Mouse (Mus musculus) testis, adult 2 months (tissue): Measurements from ENCODE around the gene Papss1. TPM values are rescaled to one million over a fixed set of nuclear protein-coding genes. Genes with fewer than 3 reads are reported as not detected.
"Not testable (repeated sequence)": the region's sequence is repeated elsewhere in the genome, so short reads cannot be mapped to it uniquely, and the experiment has no call there.

Experiments used
- H3K27ac ChIP-seq: fragments of 200-500 bp; 2 replicates; pipeline ENCODE4 v1.5.1; 2012; ENCODE audit warnings: low read depth, low read length; ENCODE audit not compliant: control insufficient read depth, insufficient read depth
- H3K27me3 ChIP-seq: fragments of 200-500 bp; 2 replicates; pipeline ENCODE4 v1.6.1; 2012; ENCODE audit warnings: mild to moderate bottlenecking, low read length, moderate library complexity; ENCODE audit not compliant: control insufficient read depth, insufficient read depth
- H3K36me3 ChIP-seq: fragments of 200-500 bp; 2 replicates; pipeline ENCODE4 v1.6.1; 2012; ENCODE audit warnings: mild to moderate bottlenecking, low read length; ENCODE audit not compliant: control insufficient read depth, insufficient read depth
- H3K4me1 ChIP-seq: fragments of 200-500 bp; 2 replicates; pipeline ENCODE4 v1.6.1; 2012; ENCODE audit warnings: low read length; ENCODE audit not compliant: control insufficient read depth, insufficient read depth
- H3K4me3 ChIP-seq: fragments of 200-500 bp; 2 replicates; pipeline ENCODE4 v1.5.1; 2012; ENCODE audit warnings: low read depth, mild to moderate bottlenecking, low read length, moderate library complexity, mixed read lengths; ENCODE audit not compliant: control insufficient read depth
- CTCF ChIP-seq: fragments of 200-500 bp; IDR thresholded peaks from 2 replicates; pipeline ENCODE4 v1.5.1; 2012; ENCODE audit warnings: low read depth, mild to moderate bottlenecking, inconsistent platforms, low read length, moderate library complexity; ENCODE audit not compliant: control insufficient read depth, insufficient read depth, insufficient replicate concordance
- POLR2A ChIP-seq: fragments of 200-500 bp; IDR thresholded peaks from 2 replicates; pipeline ENCODE4 v1.6.1; 2012; ENCODE audit warnings: low read depth, mild to moderate bottlenecking, inconsistent platforms, low read length, moderate library complexity; ENCODE audit not compliant: control insufficient read depth
- polyA plus RNA-seq: library from polyadenylated mRNA; depleted of rRNA; stranded (reverse); fragments of >200 nt; gene quantifications from 2 replicates; pipeline ENCODE4 v1.2.3, GENCODE M21; 2012

The Papss1 gene
- polyA plus RNA-seq, 1 experiment = 5.7 TPM

DNA sequence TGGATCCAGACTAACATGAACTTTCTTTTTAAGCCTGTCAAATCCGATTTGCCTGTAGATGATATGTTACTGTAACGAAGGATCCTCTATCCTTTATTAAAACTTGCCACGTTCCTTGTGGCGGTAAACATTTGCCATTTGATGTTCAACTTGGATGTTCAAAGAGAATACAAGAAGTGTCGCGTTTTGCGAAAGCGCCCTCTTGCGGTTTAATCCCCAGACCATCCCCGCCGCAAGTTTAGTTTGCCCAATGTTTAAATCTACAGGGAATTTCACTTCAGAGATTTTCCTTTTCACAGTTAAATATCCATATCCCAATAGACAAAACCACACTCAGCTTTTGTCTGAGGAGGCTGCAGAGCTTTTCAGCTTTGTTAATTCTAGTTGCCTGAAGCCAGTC lies 39.8 kb upstream of the Papss1 start:
- Histone ChIP-seq H3K4me1 (no peaks in the 10 kb centered on the region), H3K27ac (no peak overlapping the region), H3K4me3 (no peak overlapping the region), H3K27me3 (no peaks in the 10 kb centered on the region), H3K36me3 (no peaks in the 10 kb centered on the region)
- TF ChIP-seq CTCF = 0 out of 2 replicates have a peak, but pooled peaks have one; percentile 25
- no peak for TF ChIP-seq POLR2A

DNA sequence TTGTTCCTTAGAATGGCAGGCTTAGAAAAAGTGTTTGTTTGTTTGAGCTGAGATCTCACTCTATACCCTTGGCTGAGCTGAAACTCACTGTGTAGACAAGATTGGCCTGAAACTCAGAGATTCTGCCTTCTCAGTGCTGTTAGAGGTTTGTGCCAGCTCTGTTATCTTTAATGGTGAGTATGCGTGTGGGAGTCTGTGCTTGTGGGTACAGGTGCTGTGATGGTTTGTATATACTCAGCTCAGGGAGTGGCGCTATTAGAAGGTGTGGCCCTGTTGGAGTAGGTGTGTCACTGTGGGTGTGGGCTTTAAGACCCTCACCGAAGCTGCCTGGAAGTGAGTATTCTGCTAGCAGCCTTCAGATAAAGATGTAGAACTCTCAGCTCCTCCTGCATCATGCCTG lies 39.3 kb upstream of the Papss1 start:
- Histone ChIP-seq H3K36me3 (no peaks in the 10 kb centered on the region), H3K4me1 (no peaks in the 10 kb centered on the region), H3K27ac (no peak overlapping the region), H3K27me3 (no peaks in the 10 kb centered on the region), H3K4me3 (no peak overlapping the region)
- no peak for TF ChIP-seq CTCF
- TF ChIP-seq POLR2A = no peak

DNA sequence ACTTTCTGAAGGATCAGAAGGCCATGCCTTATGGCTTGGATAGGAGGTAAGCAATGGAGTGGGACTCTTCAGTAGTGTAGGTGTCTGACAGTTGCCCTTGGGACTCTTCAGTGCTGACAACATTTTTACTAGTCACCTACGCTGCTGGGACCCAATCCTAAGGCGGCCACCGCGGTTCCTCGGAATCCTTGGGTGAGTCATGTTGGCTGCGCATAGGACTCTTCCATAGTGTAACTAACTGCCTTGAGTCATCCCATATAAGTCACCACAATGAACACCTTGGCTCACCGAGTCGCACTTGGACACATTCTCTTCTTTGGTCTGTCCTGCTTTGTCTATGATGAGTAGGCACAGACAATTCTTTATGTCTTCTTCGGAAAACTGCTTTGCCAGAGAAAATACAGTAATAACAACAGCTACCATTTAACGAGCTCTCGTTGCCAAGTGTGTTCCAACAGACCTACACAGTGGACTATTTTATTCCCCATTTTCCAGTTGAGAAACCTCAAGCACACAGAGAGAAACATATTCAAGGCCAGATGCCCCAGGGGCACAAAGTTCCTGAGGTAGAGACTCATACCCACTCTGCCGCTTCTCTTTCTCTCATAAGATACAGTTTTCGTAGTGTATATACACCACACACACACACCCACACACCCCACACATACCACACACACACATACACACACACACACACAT lies 23.2 kb upstream of the Papss1 start:
- Histone ChIP-seq H3K36me3 (no peaks in the 10 kb centered on the region), H3K4me3 (no peak overlapping the region), H3K27ac (no peak overlapping the region), H3K4me1 (peaks cover 4% of the 10 kb centered on the region), H3K27me3 (no peaks in the 10 kb centered on the region)
- TF ChIP-seq POLR2A (no peak), CTCF (no peak)

DNA sequence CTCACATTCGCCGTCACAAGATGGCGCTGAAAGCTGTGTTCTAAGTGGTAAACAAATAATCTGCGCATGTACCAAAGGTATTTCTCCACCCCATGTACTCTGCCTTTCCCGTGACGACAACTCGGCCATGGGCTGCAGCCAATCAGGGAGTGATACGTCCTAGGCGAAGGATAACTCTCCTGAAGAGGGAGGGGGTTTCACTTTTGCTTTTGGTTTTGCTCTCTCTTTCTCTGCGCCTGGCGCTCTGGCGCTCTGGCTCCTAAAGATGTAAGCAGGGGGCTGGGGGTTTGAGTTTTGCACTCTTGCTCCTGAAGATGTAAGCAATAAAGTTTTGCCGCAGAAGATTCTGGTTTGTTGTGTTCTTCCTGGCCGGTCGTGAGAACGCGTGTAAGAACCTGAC lies 17.0 kb upstream of the Papss1 start:
- H3K4me1 ChIP-seq, H3K36me3 ChIP-seq, H3K4me3 ChIP-seq, H3K27ac ChIP-seq, H3K27me3 ChIP-seq: not testable (repeated sequence)

DNA sequence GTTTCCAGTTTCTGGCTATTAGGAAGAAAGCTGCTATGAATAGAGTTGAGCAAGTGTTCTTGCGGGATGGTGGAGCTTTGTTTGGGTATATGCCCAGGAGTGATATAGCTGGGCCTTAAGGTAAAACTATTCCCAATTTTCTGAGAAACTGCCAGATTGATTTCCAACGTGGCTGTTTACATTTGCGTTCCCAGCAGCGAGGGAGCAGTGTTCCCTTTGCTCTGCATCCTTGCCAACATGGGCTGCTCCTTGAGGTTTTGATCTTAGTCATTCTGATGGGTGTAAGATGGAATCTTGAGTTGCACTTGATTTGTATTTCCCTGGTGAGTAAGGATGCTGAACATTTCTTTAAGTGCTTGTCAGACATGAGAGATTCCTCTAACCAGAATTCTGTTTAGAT lies 14.5 kb upstream of the Papss1 start:
- no peaks in the 10 kb centered on the region for H3K36me3 ChIP-seq
- no peak for TF ChIP-seq POLR2A
- TF ChIP-seq CTCF = no peak
- H3K27me3 ChIP-seq = no peaks in the 10 kb centered on the region
- no peak overlapping the region for H3K27ac ChIP-seq
- no peaks in the 10 kb centered on the region for H3K4me1 ChIP-seq
- no peak overlapping the region for H3K4me3 ChIP-seq

DNA sequence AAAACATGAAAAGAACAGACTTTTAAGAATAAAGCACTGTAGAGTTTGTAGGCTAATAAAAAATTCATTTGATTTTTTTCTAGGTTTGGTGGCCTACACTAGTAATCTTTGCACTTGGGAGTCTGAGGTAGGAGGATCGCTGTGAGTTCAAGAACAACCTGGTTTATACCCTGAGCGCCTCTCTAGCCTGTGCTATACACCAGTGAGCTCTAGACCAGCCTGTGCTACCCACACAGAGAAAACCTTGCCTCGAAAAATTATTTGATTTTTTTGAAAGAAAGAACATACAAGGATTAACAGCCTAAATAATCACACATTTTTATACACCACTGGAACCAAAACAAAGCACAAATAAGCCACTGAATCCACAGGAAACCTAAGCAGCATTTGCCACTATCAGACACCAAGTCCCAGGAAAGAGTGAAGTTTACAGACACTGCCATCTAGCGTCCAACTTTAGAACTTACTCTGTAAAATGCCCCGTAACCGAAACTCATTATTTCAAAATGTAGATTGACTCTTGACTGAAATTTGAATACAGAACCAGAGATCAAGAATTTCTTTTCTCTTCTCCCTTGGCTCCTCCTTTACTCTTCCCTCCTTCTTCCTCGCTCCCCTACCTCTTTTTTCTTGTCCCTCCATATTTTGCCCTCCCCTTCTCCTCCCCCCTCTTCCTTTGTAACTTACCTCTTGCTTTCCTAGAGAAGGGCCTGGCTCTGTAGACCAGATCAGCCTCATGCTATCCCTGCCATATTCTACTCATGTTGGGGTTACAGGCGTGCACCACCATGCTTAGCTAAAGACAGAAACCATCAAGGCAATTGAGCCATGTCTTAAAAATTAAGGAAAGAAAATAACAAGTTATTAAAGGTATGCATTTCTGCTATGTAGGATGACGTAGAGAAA lies 12.0 kb upstream of the Papss1 start:
- Histone ChIP-seq H3K4me1 (no peaks in the 10 kb centered on the region), H3K4me3 (no peak overlapping the region), H3K27me3 (no peaks in the 10 kb centered on the region), H3K27ac (no peak overlapping the region), H3K36me3 (no peaks in the 10 kb centered on the region)
- TF ChIP-seq CTCF (no peak), POLR2A (no peak)

DNA sequence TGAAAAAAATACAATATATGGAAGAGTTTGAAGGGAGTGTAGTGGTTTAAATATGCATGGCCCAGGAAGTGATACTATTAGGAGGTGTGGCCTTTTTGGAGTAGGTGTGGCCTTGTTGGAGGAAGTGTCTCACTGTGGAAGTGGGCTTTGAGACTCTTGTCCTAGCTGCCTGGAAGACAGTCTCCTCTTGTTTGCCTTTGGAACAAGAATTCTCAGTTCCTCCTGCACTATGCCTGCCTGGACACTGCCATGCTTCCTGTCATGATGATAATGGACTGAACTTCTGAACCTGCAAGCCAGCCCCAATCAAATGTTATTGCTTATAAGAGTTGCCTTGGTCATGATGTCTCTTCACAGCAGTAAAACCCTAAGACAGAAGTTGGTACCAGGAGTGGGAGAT lies 8.8 kb upstream of the Papss1 start:
- TF ChIP-seq POLR2A (no peak), CTCF (no peak)
- Histone ChIP-seq H3K36me3 (no peaks in the 10 kb centered on the region), H3K27me3 (no peaks in the 10 kb centered on the region), H3K27ac (no peak overlapping the region), H3K4me1 (no peaks in the 10 kb centered on the region), H3K4me3 (no peak overlapping the region)
